ENCODE assay signal across 9 mouse cellular contexts in genomic region chr5:125390906-125391477, GRCm38 (mm10). TPM values are rescaled to one million over a fixed set of nuclear protein-coding genes. Genes with fewer than 3 reads are reported as not detected.
DNase-seq lines count a peak whose midpoint lies in the region; ATAC-seq and TF ChIP-seq lines count a peak whose summit lies in the region.
"Had no signal": no experiment of that assay in that cellular context is flagged by ENCODE, and none has a peak within 500 bp of the region (broad histone marks: within the 10 kb centered on the region; RNA-seq: fewer than 3 reads in every experiment).

No protein-coding gene starts in this region.

- no peak overlapping the region for H3K4me3 ChIP-seq in cerebellum, adult 2 months (replicated peaks; ENCODE audit: insufficient read depth, low read depth, low read length)
- H3K4me3 ChIP-seq in kidney, embryonic 15.5 days (replicated peaks), result no peak overlapping the region
- no peak overlapping the region for H3K4me3 ChIP-seq in embryonic fibroblast, embryonic 13.5 days (ENCODE audit: insufficient read depth, low read length)
- no peak overlapping the region for H3K4me3 ChIP-seq in liver, embryonic 16.5 days (ENCODE audit: low read depth, low read length)

- no peak for TF ChIP-seq CTCF in cerebellum, adult 2 months (IDR thresholded peaks at IDR 0.05; ENCODE audit: borderline replicate concordance, insufficient read depth, low read depth, low read length)
- TF ChIP-seq CTCF in embryonic fibroblast, embryonic 13.5 days (IDR thresholded peaks at IDR 0.05; ENCODE audit: borderline replicate concordance, insufficient read depth, low read length), result no peak

- peaks cover 12% of the 10 kb centered on the region; the same call in 1 of the 2 replicates for H3K4me1 ChIP-seq in cerebellum, adult 2 months (ENCODE audit: control insufficient read depth, insufficient read depth, low read length)
- peaks cover 47% of the 10 kb centered on the region for H3K4me1 ChIP-seq in kidney, embryonic 15.5 days
- H3K4me1 ChIP-seq in embryonic fibroblast, embryonic 13.5 days (ENCODE audit: control insufficient read depth, insufficient read depth, low read length), result peaks cover 3% of the 10 kb centered on the region; the same call in 1 of the 2 replicates
- peaks cover 45% of the 10 kb centered on the region for H3K4me1 ChIP-seq in liver, embryonic 16.5 days (ENCODE audit: control insufficient read depth, low read depth, low read length)

- DNase-seq in cerebellum, adult 2 months, result no peak
- no peak for DNase-seq in cerebellum, postnatal 25 days
- no peak for DNase-seq in kidney, adult 8-10 months
- DNase-seq in left cerebral cortex, adult 8-10 months (ENCODE audit: low spot score in 2 of 2), result no peak

- no peak overlapping the region for H3K9ac ChIP-seq in kidney, embryonic 15.5 days
- H3K9ac ChIP-seq in liver, embryonic 16.5 days (ENCODE audit: low read depth, low read length), result no peak overlapping the region; the same call in 1 of the 2 replicates

- H3K36me3 ChIP-seq in kidney, embryonic 15.5 days, result peaks cover 6% of the 10 kb centered on the region; the same call in 1 of the 2 replicates
- H3K36me3 ChIP-seq in liver, embryonic 16.5 days (ENCODE audit: control insufficient read depth, insufficient read depth), result peaks cover 5% of the 10 kb centered on the region

- peak overlapping the region; percentile 84 for H3K27ac ChIP-seq in cerebellum, adult 2 months (ENCODE audit: insufficient read depth, low read length)
- H3K27ac ChIP-seq in kidney, embryonic 15.5 days, result peak overlapping the region; percentile 99
- peak overlapping the region; percentile 99 for H3K27ac ChIP-seq in embryonic fibroblast, embryonic 13.5 days (ENCODE audit: insufficient read depth, low read length)
- H3K27ac ChIP-seq in liver, embryonic 16.5 days (ENCODE audit: low read length), result peak overlapping the region; percentile 98

- no peaks in the 10 kb centered on the region for H3K9me3 ChIP-seq in kidney, embryonic 15.5 days (replicated peaks)
- no peaks in the 10 kb centered on the region for H3K9me3 ChIP-seq in liver, embryonic 16.5 days (replicated peaks; ENCODE audit: control insufficient read depth, low read length)

- no peaks in the 10 kb centered on the region for H3K27me3 ChIP-seq in cerebellum, adult 2 months (ENCODE audit: control insufficient read depth, insufficient read depth, low read length)
- no peaks in the 10 kb centered on the region for H3K27me3 ChIP-seq in kidney, embryonic 15.5 days
- no peaks in the 10 kb centered on the region for H3K27me3 ChIP-seq in liver, embryonic 16.5 days (ENCODE audit: control insufficient read depth, insufficient read depth, low read depth, low read length)

- TF ChIP-seq POLR2A in cerebellum, adult 2 months (IDR thresholded peaks at IDR 0.05; ENCODE audit: borderline replicate concordance, insufficient read depth, low read length), result no peak
- TF ChIP-seq POLR2A in embryonic fibroblast, embryonic 13.5 days (IDR thresholded peaks at IDR 0.05; ENCODE audit: low read depth, low read length), result no peak

- H3K4me2 ChIP-seq in kidney, embryonic 15.5 days, result no peak overlapping the region
- no peak overlapping the region for H3K4me2 ChIP-seq in liver, embryonic 16.5 days (ENCODE audit: low read depth, low read length)

- no peak for ATAC-seq in kidney, embryonic 15.5 days (replicated peaks; ENCODE audit: low FRiP score)
- ATAC-seq in liver, embryonic 16.5 days (ENCODE audit: low read depth), result no peak
- no peak for ATAC-seq in inflammation-experienced regulatory T-cells, adult 6 months

- 84% methylated on average over 3 of the region's 3 CpGs for WGBS in cerebellum, adult 2 months
- WGBS in kidney, embryonic 15.5 days, result 89% methylated on average over 3 of the region's 3 CpGs
- WGBS in liver, embryonic 16.5 days (ENCODE audit: insufficient replicate concordance), result 81% methylated on average over 3 of the region's 3 CpGs

RNA-seq across cellular contexts. Expression of gene Ubc, which starts 1.0 kb away (rescaled TPM):
- polyA plus RNA-seq in cerebellum, adult 2 months (2012; rRNA removed), result 1,009 and 1,093 TPM in 2 replicates
- 1,049 and 1,140 TPM in 2 replicates for polyA plus RNA-seq in kidney, embryonic 15.5 days (2015; fragmentation: Nextera tagmentation; extraction: Ambion mirVana)
- 543 and 665 TPM in 2 replicates for polyA plus RNA-seq in embryonic fibroblast, embryonic 13.5 days (2011; ENCODE audit: insufficient read length, low read depth, missing spikeins)
- 573 and 608 TPM in 2 replicates for polyA plus RNA-seq in liver, embryonic 16.5 days (2015; fragmentation: Nextera tagmentation; extraction: Ambion mirVana)
- 100 to 1,000 TPM; 799 to 904 (median 900) TPM for total RNA-seq in left cerebral cortex, adult 8-10 months (2022)
- 1,000 to 10,000 TPM in 2 of 3 experiments, 100 to 1,000 TPM in 1; 741 to 1,375 (median 1,290) TPM for polyA plus RNA-seq in inflammation-experienced regulatory T-cells, adult 6 months (2017; shearing (Covaris generic))

RNA-seq across cellular contexts. Expression of gene Gm10382, which starts 1.9 kb away (rescaled TPM):
- 0.28 and 0.41 TPM in 2 replicates for polyA plus RNA-seq in cerebellum, adult 2 months (2012; rRNA removed)
- polyA plus RNA-seq in kidney, embryonic 15.5 days (2015; fragmentation: Nextera tagmentation; extraction: Ambion mirVana), result 0.31 and 0.49 TPM in 2 replicates
- polyA plus RNA-seq in embryonic fibroblast, embryonic 13.5 days (2011; ENCODE audit: insufficient read length, low read depth, missing spikeins), result not detected in 2 replicates
- polyA plus RNA-seq in liver, embryonic 16.5 days (2015; fragmentation: Nextera tagmentation; extraction: Ambion mirVana), result 0.18 and 0.27 TPM in 2 replicates
- total RNA-seq in left cerebral cortex, adult 8-10 months (2022), result under 1 TPM in 2 of 4 experiments, not detected in 2; 0.39 to 0.51 TPM
- polyA plus RNA-seq in inflammation-experienced regulatory T-cells, adult 6 months (2017; shearing (Covaris generic)), result 1 to 10 TPM in 2 of 3 experiments, under 1 TPM in 1; 0.65 to 1.1 (median 1.0) TPM
- polyA plus RNA-seq: embryonic facial prominence, embryonic 11.5 days had no signal

RNA-seq across cellular contexts. Expression of gene Dhx37, which starts 42.9 kb away (rescaled TPM):
- polyA plus RNA-seq in cerebellum, adult 2 months (2012; rRNA removed), result 19.6 and 21.4 TPM in 2 replicates
- polyA plus RNA-seq in kidney, embryonic 15.5 days (2015; fragmentation: Nextera tagmentation; extraction: Ambion mirVana), result 13.3 and 15.6 TPM in 2 replicates
- polyA plus RNA-seq in embryonic fibroblast, embryonic 13.5 days (2011; ENCODE audit: insufficient read length, low read depth, missing spikeins), result 18.6 and 27.6 TPM in 2 replicates
- polyA plus RNA-seq in liver, embryonic 16.5 days (2015; fragmentation: Nextera tagmentation; extraction: Ambion mirVana), result 4.0 and 4.2 TPM in 2 replicates
- 10 to 100 TPM in 3 of 4 experiments, 1 to 10 TPM in 1; 9.4 to 12.9 (median 11.7) TPM for total RNA-seq in left cerebral cortex, adult 8-10 months (2022)
- polyA plus RNA-seq in inflammation-experienced regulatory T-cells, adult 6 months (2017; shearing (Covaris generic)), result 10 to 100 TPM in 1 of 3 experiments, 1 to 10 TPM in 2; 6.9 to 10.2 (median 9.2) TPM

RNA-seq across cellular contexts. Expression of gene Scarb1, which starts 50.1 kb away (rescaled TPM):
- 16.8 and 19.9 TPM in 2 replicates for polyA plus RNA-seq in cerebellum, adult 2 months (2012; rRNA removed)
- polyA plus RNA-seq in kidney, embryonic 15.5 days (2015; fragmentation: Nextera tagmentation; extraction: Ambion mirVana), result 67.6 and 97.9 TPM in 2 replicates
- polyA plus RNA-seq in embryonic fibroblast, embryonic 13.5 days (2011; ENCODE audit: insufficient read length, low read depth, missing spikeins), result 46.8 and 47.8 TPM in 2 replicates
- polyA plus RNA-seq in liver, embryonic 16.5 days (2015; fragmentation: Nextera tagmentation; extraction: Ambion mirVana), result 78.3 and 89.5 TPM in 2 replicates
- 10 to 100 TPM; 28.6 to 34.9 (median 30.0) TPM for total RNA-seq in left cerebral cortex, adult 8-10 months (2022)
- 10 to 100 TPM in 1 of 3 experiments, 1 to 10 TPM in 2; 3.7 to 11.8 (median 6.6) TPM for polyA plus RNA-seq in inflammation-experienced regulatory T-cells, adult 6 months (2017; shearing (Covaris generic))

RNA-seq across cellular contexts. Expression of gene Bri3bp, which starts 50.4 kb away (rescaled TPM):
- 37.1 and 39.1 TPM in 2 replicates for polyA plus RNA-seq in cerebellum, adult 2 months (2012; rRNA removed)
- polyA plus RNA-seq in kidney, embryonic 15.5 days (2015; fragmentation: Nextera tagmentation; extraction: Ambion mirVana), result 41.5 and 42.0 TPM in 2 replicates
- polyA plus RNA-seq in embryonic fibroblast, embryonic 13.5 days (2011; ENCODE audit: insufficient read length, low read depth, missing spikeins), result 30.2 and 37.5 TPM in 2 replicates
- polyA plus RNA-seq in liver, embryonic 16.5 days (2015; fragmentation: Nextera tagmentation; extraction: Ambion mirVana), result 18.4 and 20.3 TPM in 2 replicates
- 10 to 100 TPM; 81.9 to 94.4 (median 86.6) TPM for total RNA-seq in left cerebral cortex, adult 8-10 months (2022)
- 10 to 100 TPM in 1 of 3 experiments, 1 to 10 TPM in 2; 5.6 to 12.9 (median 8.3) TPM for polyA plus RNA-seq in inflammation-experienced regulatory T-cells, adult 6 months (2017; shearing (Covaris generic))
